Mouse (Mus musculus) lung, postnatal 0 days (tissue): ENCODE data around the gene Tnfrsf1a.

Source experiments
- CTCF ChIP-seq: IDR thresholded peaks from 2 replicates; pipeline ENCODE4 v1.5.1; 2016; ENCODE audit warnings: antibody characterized with exemption, mild to moderate bottlenecking
- EP300 ChIP-seq: IDR thresholded peaks from 2 replicates; pipeline ENCODE4 v1.6.1; 2016; ENCODE audit warnings: antibody characterized with exemption, mild to moderate bottlenecking, control low read depth

GRCm38 (mm10) chr6:125322794-125323193, 26.4 kb upstream of the Tnfrsf1a start:
- TF ChIP-seq EP300 = peak; percentile 97
- TF ChIP-seq CTCF = no peak
